8 mouse cellular contexts compared by ENCODE assay signal in the genomic region with DNA sequence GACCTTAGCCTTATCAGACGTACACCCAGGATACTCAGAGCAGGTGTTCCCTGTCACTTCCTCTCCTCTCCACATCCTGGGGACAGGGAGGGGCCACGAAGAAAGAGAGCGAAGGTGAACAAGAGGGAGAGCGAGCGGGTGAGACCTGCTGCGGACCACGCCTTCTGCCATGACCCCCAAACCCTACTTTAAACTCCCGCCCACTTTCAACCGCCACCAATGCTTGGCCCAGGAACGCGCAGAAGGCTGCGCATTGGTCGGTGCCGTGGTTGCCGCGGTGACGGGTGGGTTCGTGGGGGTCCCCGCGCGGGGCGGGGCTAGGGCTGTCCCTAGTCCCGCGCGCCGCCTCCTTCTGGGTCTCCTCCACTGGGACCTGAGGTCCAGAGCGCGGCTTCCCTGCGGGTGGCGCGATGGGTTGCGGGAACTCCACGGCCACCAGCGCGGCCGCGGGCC. TPM values are rescaled to one million over a fixed set of nuclear protein-coding genes. Genes with fewer than 3 reads are reported as not detected.
DNase-seq lines count a peak whose midpoint lies in the region; ATAC-seq lines count a peak whose summit lies in the region.

A gene (plus strand): TSS at position 287 of the 453 bp plus-strand sequence.

- peak; percentile 36 for DNase-seq in cerebellum, adult 8-10 months
- peak; percentile 58 to 67 for DNase-seq in layer of hippocampus, postnatal 36 days
- peak; percentile 88 for DNase-seq in lung, postnatal 10 days
- DNase-seq in ovary, postnatal 36 days (ENCODE audit: low spot score), result peak; percentile 78
- peak; percentile 77 for DNase-seq in yolk sac, embryonic 10.5 days (ENCODE audit: low spot score)

- H3K4me3 ChIP-seq in hindbrain, embryonic 13.5 days, result peak within 1 kb of the TSS; percentile 70

- H3K27me3 ChIP-seq in hindbrain, embryonic 13.5 days, result 0 out of 2 replicates have a peak, but pooled peaks cover 2% of the 10 kb centered on the region

- H3K4me1 ChIP-seq in hindbrain, embryonic 13.5 days (replicated peaks), result peaks cover 16% of the 10 kb centered on the region

- H3K4me2 ChIP-seq in hindbrain, embryonic 13.5 days, result peak within 1 kb of the TSS; percentile 80

- no peaks in the 10 kb centered on the region for H3K9me3 ChIP-seq in hindbrain, embryonic 13.5 days

- H3K9ac ChIP-seq in hindbrain, embryonic 13.5 days, result peak within 1 kb of the TSS; percentile 79

- peak within 1 kb of the TSS; percentile 35; the same call in 1 of the 2 replicates for H3K27ac ChIP-seq in hindbrain, embryonic 13.5 days

- peak; percentile 79 for ATAC-seq in activated CD4-positive, CD25-positive, alpha-beta regulatory T cell, adult 4 months
- peak; percentile 89 for ATAC-seq in frontal cortex, adult (ENCODE audit: low TSS enrichment)
- peak; percentile 99 for ATAC-seq in hindbrain, embryonic 13.5 days (ENCODE audit: low FRiP score)

- H3K36me3 ChIP-seq in hindbrain, embryonic 13.5 days, result no peaks in the 10 kb centered on the region

- WGBS in hindbrain, embryonic 13.5 days, result under 1% methylated on average over 33 of the region's 37 CpGs

RNA-seq across cellular contexts. Expression of the gene that starts here (rescaled TPM):
- 10 to 100 TPM; 16.8 to 19.7 TPM for polyA plus RNA-seq in activated CD4-positive, CD25-positive, alpha-beta regulatory T cell, adult 4 months (2017; shearing (Covaris generic))
- 59.1 and 62.4 TPM in 2 replicates for polyA plus RNA-seq in hindbrain, embryonic 13.5 days (2015; fragmentation: Nextera tagmentation; extraction: Ambion mirVana)
- total RNA-seq in layer of hippocampus, postnatal 36 days (2021), result 10 to 100 TPM; 18.5 to 21.6 TPM

Comparison
In these comparisons a context has a peak if more than half of its experiments do, and no peak if none do; other contexts are left out.
1. Peak in every context shown above with its lines: DNase-seq, ATAC-seq, H3K4me3 ChIP-seq and H3K27ac ChIP-seq.
2. DNase-seq: peak in every context shown above with its lines; median percentile 88 in lung, postnatal 10 days; 78 in ovary, postnatal 36 days; 77 in yolk sac, embryonic 10.5 days; 62 in layer of hippocampus, postnatal 36 days; 36 in cerebellum, adult 8-10 months.